Mouse (Mus musculus) large intestine, adult 2 months (tissue): ENCODE data around the gene Anapc15. TPM values are rescaled to one million over a fixed set of nuclear protein-coding genes. Genes with fewer than 3 reads are reported as not detected.
"Not testable (repeated sequence)": the region's sequence is repeated elsewhere in the genome, so short reads cannot be mapped to it uniquely, and the experiment has no call there.

Source experiments
- DNase-seq: peaks from one replicate; pipeline ENCODE4 v3.0.0-alpha.2; 2012; ENCODE audit warnings: low read depth, low spot score
- WGBS: fragments of 180-500 bp; shearing (Covaris S2); methylation state at CpG from one replicate; pipeline ENCODE4 v1.1.7; 2018; 5-methylcytosine and 5-hydroxymethylcytosine counted together
- polyA plus RNA-seq: library from polyadenylated mRNA; depleted of rRNA; stranded (reverse); fragments of >200 nt; gene quantifications from 2 replicates; pipeline ENCODE4 v1.2.3, GENCODE M21; 2012; rRNA removed

Gene Anapc15
- polyA plus RNA-seq, 1 experiment, result 67.7 TPM

GRCm38 (mm10) chr7:101933751-101934240, 70.3 kb downstream of the Anapc15 start, which contains the start of the genes Lrrc51 and Numa1:
Lrrc51 (minus strand) TSS chr7:101933895.
Numa1 (plus strand) TSS chr7:101934111.
- peak; percentile 99 for DNase-seq
- under 1% methylated on average over 40 of the region's 40 CpGs for WGBS

DNA sequence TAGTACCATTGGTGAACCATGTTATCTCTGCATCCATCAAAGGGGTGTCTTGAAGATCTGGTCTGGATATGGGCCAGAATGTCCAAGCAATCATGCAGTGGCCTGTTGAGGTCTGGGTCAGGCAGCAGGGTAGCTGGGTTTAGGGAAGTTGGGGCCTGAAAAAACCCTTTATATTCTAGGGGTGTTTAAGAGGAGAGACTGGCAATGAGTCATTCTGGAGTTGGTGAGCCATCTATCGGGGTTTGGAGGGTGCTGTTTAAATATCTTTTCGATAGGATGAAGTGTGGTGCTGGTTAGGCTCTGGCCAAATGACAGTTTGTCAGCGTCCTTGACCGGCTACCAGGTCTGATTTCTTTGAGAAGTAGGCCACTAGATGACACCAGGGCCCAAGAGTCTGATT, 72.4 kb downstream of the Anapc15 start:
- 83% methylated on average over 4 of the region's 4 CpGs for WGBS
- no peak for DNase-seq

GRCm38 (mm10) chr7:101936996-101937395, 73.5 kb downstream of the Anapc15 start:
- no peak for DNase-seq
- WGBS, result 96% methylated on average over 4 of the region's 4 CpGs

GRCm38 (mm10) chr7:101937569-101937968, 74.1 kb downstream of the Anapc15 start:
- WGBS, result 80% methylated on average over 4 of the region's 4 CpGs
- DNase-seq, result no peak

- DNase-seq, result no peak
- 78% methylated on average over 2 of the region's 2 CpGs for WGBS
Measured at GRCm38 (mm10) chr7:101938348-101938747, 74.8 kb downstream of the Anapc15 start.

DNA sequence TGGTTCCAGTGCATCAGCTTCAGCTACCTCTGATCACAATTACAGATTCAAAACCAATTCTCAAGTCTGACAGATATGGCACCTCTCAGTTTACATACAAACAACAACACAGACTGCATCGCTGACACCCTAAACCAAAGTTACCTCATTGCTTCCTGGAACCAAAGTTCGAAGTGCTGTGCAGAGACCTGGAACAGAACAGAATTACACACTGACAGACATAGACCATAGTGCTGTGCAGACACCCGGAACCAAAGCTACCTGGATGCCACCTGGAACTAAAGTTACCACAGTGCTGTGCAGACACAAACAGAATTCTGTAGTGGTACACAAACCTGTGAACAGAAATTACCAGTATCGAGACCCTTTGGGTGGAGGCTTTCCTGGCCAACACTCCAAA, 76.2 kb downstream of the Anapc15 start:
- DNase-seq, result no peak
- 42% methylated on average over 4 of the region's 4 CpGs for WGBS

- DNase-seq, result not testable (repeated sequence)
- WGBS, result 73% methylated on average over 5 of the region's 5 CpGs
Measured at GRCm38 (mm10) chr7:101949008-101949407, 85.5 kb downstream of the Anapc15 start.

Other genes with a start within 250 kb of the Anapc15 start
- 21.2 and 24.6 TPM in 2 replicates for gene Clpb, start 200.1 kb upstream of the Anapc15 start, polyA plus RNA-seq
- gene Phox2a, start 45.4 kb upstream of the Anapc15 start, polyA plus RNA-seq, result 0.41 and 0.45 TPM in 2 replicates
- gene Inppl1, start 25.5 kb upstream of the Anapc15 start, polyA plus RNA-seq, result 54.1 and 73.6 TPM in 2 replicates
- gene Folr2, start 6.5 kb upstream of the Anapc15 start, polyA plus RNA-seq, result 2.8 and 5.6 TPM in 2 replicates
- gene Folr1, start 7.1 kb downstream of the Anapc15 start, polyA plus RNA-seq, result 1.3 and 2.8 TPM in 2 replicates
- 185 and 198 TPM in 2 replicates for gene Lamtor1, start 42.2 kb downstream of the Anapc15 start, polyA plus RNA-seq
- 0.11 and 0.14 TPM in 2 replicates for gene Tomt, start 42.6 kb downstream of the Anapc15 start, polyA plus RNA-seq
- gene Lrrc51, start 70.2 kb downstream of the Anapc15 start, polyA plus RNA-seq, result 6.3 and 6.8 TPM in 2 replicates
- gene Numa1, start 70.4 kb downstream of the Anapc15 start, polyA plus RNA-seq, result 44.7 and 56.1 TPM in 2 replicates
- 25.7 and 49.6 TPM in 2 replicates for gene Il18bp, start 155.0 kb downstream of the Anapc15 start, polyA plus RNA-seq
- 39.9 and 70.6 TPM in 2 replicates for gene Rnf121, start 201.8 kb downstream of the Anapc15 start, polyA plus RNA-seq
- 14.3 and 14.4 TPM in 2 replicates for gene Xndc1, start 201.8 kb downstream of the Anapc15 start, polyA plus RNA-seq
- gene Xntrpc, start 202.0 kb downstream of the Anapc15 start, polyA plus RNA-seq, result 1.5 and 2.2 TPM in 2 replicates
- gene Trpc2, start 219.4 kb downstream of the Anapc15 start, polyA plus RNA-seq, result not detected in 2 replicates
- 0.09 TPM in 1 of 2 replicates, not detected in the other for gene Art1, start 238.0 kb downstream of the Anapc15 start, polyA plus RNA-seq
- gene Art5, start 245.8 kb downstream of the Anapc15 start, polyA plus RNA-seq, result 0.24 and 0.29 TPM in 2 replicates